Mouse (Mus musculus) ES-E14 (cell line): ENCODE data around the gene Dph6.

Experiments
- CHD2 ChIP-seq: IDR thresholded peaks from 2 replicates; pipeline ENCODE4 v1.6.1; 2014; ENCODE audit warnings: mild to moderate bottlenecking, low read depth, low read length, inconsistent platforms
- HCFC1 ChIP-seq: IDR thresholded peaks from 2 replicates; pipeline ENCODE4 v1.6.1; 2012; ENCODE audit warnings: low read length, inconsistent platforms, borderline replicate concordance; ENCODE audit not compliant: insufficient read depth
- ZC3H11A ChIP-seq: IDR thresholded peaks from 2 replicates; pipeline ENCODE4 v1.6.1; 2012; ENCODE audit warnings: low read depth, mild to moderate bottlenecking, inconsistent platforms, low read length, borderline replicate concordance
- ZNF384 ChIP-seq: IDR thresholded peaks from 2 replicates; pipeline ENCODE4 v1.6.1; 2012; ENCODE audit warnings: low read depth, low read length, inconsistent platforms

DNA sequence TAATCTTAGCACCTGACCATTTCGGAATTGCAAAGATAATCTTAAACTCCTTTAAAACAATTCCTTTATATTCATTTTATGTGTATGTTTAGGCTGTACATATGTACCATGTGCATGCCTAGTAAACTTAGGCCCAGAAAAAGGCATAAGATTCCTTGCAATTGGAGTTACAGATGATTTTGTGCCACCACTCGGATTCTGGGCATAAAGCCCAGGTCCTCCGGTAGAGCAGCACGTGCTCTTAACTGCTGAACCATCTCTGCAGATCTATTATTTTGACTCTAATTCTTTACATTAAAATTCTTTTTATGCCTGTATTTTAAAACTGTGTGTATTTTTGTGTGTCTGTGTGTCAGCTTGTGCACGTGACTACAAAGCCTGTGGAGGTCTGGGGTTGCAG is 134.3 kb downstream of the Dph6 start:
- no peak for TF ChIP-seq CHD2
- TF ChIP-seq HCFC1 = no peak
- TF ChIP-seq ZC3H11A = no peak
- TF ChIP-seq ZNF384 = no peak
